Mouse (Mus musculus) liver, adult (tissue): Measurements from ENCODE around the gene Clic4.

Experiments
- GATA4 ChIP-seq: IDR thresholded peaks from 2 replicates; pipeline ENCODE4 v1.6.1; 2014; ENCODE audit warnings: mild to moderate bottlenecking, low read length; ENCODE audit not compliant: insufficient replicate concordance

Gene Clic4

GRCm38 (mm10) chr4:135175406-135176120 lies 97.1 kb downstream of the Clic4 start:
- no peak for TF ChIP-seq GATA4

DNA sequence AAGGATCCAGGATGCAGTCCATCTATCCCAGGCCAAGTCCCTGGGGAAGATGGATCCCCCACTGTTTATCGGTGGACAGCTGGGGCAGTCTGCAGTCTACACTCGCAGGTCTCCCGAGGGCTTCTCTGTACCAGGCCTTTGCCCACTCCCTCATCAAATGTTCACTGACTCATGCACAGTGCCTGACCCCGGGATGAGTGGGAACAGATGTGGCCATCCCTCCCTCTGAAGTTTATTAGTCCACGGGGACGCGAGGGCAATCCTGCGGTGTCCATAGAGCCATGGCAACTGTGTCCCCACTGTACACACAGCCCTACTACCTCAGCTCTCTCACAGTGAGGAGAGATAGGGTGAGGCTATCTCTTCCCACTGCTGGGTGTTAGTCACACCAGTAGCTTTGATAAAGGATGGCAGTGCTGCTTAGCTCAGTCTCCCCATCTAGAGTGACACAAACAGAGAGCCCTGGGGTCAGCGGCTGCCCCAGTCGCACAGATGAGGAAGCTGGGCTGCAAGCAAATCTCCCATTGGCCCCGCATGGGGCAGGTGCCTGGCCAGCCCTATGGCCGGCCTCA lies 101.2 kb downstream of the Clic4 start:
- no peak for TF ChIP-seq GATA4

DNA sequence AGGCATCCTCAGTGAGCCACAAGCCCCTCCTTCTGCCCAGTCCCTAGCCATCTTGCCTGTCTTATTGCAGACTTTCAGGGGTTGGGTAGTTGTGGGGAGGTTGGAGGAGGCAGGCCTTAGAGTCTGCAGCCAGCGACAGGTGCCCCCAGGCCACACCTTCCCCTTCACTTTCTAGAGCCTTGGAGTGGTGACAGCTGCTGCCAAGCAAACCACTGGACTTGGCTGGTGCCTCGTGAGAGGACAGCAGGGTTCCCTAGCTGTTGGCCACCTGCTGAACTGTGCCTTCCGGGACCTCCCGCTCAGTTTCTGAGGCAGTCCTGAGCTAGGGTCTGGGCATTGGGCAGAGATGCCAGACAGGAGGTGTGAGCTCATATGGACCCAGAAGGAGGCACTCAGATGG lies 103.1 kb downstream of the Clic4 start:
- no peak for TF ChIP-seq GATA4

- TF ChIP-seq GATA4: no peak
Measured at GRCm38 (mm10) chr4:135169096-135169495, 103.5 kb downstream of the Clic4 start.

DNA sequence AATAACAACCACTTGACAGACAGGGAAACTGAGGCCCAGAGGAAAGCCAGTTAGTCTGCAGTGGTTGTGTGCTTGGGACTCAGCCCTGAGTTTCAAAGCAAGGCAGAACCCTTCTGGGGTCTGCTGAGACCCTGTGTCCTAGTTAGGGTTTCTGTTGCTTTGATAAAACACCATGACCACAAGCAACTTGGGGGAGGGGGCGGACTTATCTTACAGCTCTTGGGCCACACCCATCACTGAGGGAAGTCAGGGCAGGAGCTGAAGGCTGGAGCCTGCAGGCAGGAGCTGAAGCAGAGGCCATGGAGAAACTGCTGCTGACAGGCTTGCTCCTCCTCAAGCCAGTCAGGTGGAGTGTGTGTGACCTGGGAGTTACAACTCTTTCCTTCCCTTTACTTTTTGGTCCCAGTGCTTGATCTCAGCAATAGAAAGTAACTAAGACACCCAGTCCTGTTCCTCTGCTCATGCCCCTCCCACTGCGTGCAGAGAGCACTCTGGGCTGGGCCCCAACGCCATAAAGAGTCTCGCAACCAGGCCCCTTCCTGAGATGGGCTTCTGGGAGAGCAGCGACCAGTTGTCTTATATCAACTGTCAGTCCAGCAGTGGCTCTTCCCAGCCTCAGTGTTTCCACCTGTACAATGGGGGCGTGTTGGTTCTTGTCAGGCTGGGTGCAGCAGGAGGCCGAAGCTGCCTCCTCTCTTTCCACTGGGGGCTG lies 104.6 kb downstream of the Clic4 start:
- TF ChIP-seq GATA4: no peak

DNA sequence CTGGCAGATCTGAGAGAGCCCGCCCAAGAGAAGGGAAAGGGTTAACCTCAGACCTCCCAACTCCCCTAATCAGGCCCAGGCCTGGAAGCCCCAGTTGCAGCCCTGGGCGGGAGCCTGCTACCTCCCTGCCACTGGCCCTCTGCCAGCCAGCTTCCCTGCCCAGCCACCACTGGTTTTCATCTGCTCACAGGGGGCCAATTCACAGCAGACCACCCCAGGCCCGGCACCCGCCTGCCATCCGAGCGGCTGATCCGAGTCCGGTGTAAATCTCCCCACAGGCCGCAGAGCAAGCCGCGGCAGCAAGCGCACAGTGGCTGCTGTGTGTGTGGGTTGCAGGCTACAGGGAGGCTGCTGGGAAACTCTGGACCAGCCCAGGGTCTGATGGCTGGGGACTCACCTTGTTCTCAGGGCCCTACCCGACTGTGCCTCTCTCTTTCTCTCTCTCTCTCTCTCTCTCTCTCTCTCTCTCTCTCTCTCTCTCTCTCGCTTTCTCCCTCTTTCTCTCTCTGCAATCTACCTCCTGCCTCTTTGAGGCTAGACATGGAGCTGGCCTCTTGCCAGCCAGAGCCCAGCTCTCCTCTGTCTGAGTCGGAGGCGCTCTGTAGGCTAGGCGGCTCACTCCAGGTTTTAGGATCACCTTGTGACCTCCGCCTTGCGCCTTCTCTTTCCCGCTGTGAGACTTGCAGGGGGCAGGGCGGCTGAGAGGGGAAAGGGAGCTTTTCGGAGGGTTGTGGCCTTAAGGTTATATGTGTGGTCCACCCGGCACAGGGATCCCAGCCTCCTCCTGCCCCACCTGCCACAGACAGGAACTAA lies 106.0 kb downstream of the Clic4 start:
- TF ChIP-seq GATA4: no peak

DNA sequence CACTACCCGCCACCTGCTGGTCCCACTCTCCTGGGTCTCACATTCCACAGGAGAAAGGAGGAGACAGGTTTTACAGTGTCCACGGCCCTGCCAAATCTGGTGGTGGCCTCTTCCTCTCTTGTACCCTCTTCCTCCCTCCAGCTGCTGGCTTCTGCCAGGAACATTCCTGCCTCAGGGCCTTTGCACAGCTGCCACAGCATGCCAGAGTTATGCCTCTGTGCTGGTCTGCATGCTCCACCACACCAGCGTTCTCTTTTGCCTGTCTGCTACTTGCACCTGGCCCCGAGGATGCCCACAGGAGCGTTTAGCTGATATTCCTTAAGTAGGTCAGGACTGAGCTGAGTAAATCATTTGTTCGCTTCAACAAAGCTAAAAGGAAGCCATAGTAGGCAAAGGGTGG lies 106.9 kb downstream of the Clic4 start:
- TF ChIP-seq GATA4: no peak
